Mouse (Mus musculus) liver, embryonic 16.5 days (tissue): ENCODE results near the gene Trim33. TPM values are rescaled to one million over a fixed set of nuclear protein-coding genes. Genes with fewer than 3 reads are reported as not detected.
A peak's percentile ranks its signal among the peaks of the same experiment; 100 is the strongest.

ENCODE experiments used
- ATAC-seq: fragments of 200-750 bp; cut with Nextera tagmentation; 2 replicates; pipeline ENCODE4 v1.8.0; 2017; ENCODE audit warnings: low read depth, mild to moderate bottlenecking, moderate number of reproducible peaks, moderate library complexity
- H3K27ac ChIP-seq: fragments of 300-500 bp; sonication (generic); 2 replicates; pipeline ENCODE4 v1.5.1; 2014; ENCODE audit warnings: mild to moderate bottlenecking, low read length
- H3K27me3 ChIP-seq: fragments of 300-500 bp; sonication (generic); 2 replicates; pipeline ENCODE4 v1.6.1; 2014; ENCODE audit warnings: low read depth, low read length, mixed read lengths; ENCODE audit not compliant: control insufficient read depth, insufficient read depth
- H3K36me3 ChIP-seq: fragments of 300-500 bp; sonication (generic); 2 replicates; pipeline ENCODE4 v1.6.1; 2014; ENCODE audit warnings: mild to moderate bottlenecking; ENCODE audit not compliant: control insufficient read depth, insufficient read depth
- H3K4me1 ChIP-seq: fragments of 300-500 bp; sonication (generic); 2 replicates; pipeline ENCODE4 v1.6.1; 2014; ENCODE audit warnings: low read depth, low read length, mixed read lengths; ENCODE audit not compliant: control insufficient read depth
- H3K4me2 ChIP-seq: fragments of 300-500 bp; sonication (generic); 2 replicates; pipeline ENCODE4 v1.6.1; 2014; ENCODE audit warnings: low read depth, low read length, mixed read lengths
- H3K4me3 ChIP-seq: fragments of 300-500 bp; sonication (generic); 2 replicates; pipeline ENCODE4 v1.5.1; 2014; ENCODE audit warnings: low read depth, mild to moderate bottlenecking, low read length
- H3K9ac ChIP-seq: fragments of 300-500 bp; sonication (generic); 2 replicates; pipeline ENCODE4 v1.6.1; 2014; ENCODE audit warnings: low read depth, low read length
- H3K9me3 ChIP-seq: fragments of 300-500 bp; sonication (generic); replicated peaks from 2 replicates; pipeline ENCODE4 v1.6.1; 2016; ENCODE audit warnings: low read length; ENCODE audit not compliant: control insufficient read depth
- WGBS: fragments of 180-500 bp; shearing (Covaris S2); extraction: QIAGEN DNeasy Blood & Tissue Kit; methylation state at CpG from one replicate; pipeline ENCODE4 v1.1.7; 2014; ENCODE audit not compliant: insufficient replicate concordance; 5-methylcytosine and 5-hydroxymethylcytosine counted together
- polyA plus RNA-seq: library from polyadenylated mRNA; unstranded; fragments of >200 nt; fragmentation: Nextera tagmentation; extraction: Ambion mirVana; gene quantifications from 2 replicates; pipeline ENCODE4 v1.2.1, GENCODE M21; 2015

Gene Trim33
- polyA plus RNA-seq, 1 experiment from 2014 or later: 5.1 TPM

- peaks cover 14% of the 10 kb centered on the region for H3K4me1 ChIP-seq
- H3K4me2 ChIP-seq: peak overlapping the region; percentile 68
- 17% methylated on average over 11 of the region's 11 CpGs for WGBS
- no peaks in the 10 kb centered on the region for H3K9me3 ChIP-seq
- peak overlapping the region; percentile 100 for H3K4me3 ChIP-seq
- ATAC-seq: no peak
- peak overlapping the region; percentile 99 for H3K9ac ChIP-seq
- no peaks in the 10 kb centered on the region; the same call in 1 of the 2 replicates for H3K36me3 ChIP-seq
- no peaks in the 10 kb centered on the region for H3K27me3 ChIP-seq
- peak overlapping the region; percentile 91 for H3K27ac ChIP-seq
Measured at GRCm38 (mm10) chr3:103278561-103279181, 422 bp upstream of the Trim33 start.

- Histone ChIP-seq H3K9me3 (no peaks in the 10 kb centered on the region), H3K4me3 (peak overlapping the region; percentile 100), H3K27ac (peak overlapping the region; percentile 91), H3K4me2 (peak overlapping the region; percentile 68), H3K4me1 (peaks cover 14% of the 10 kb centered on the region), H3K36me3 (no peaks in the 10 kb centered on the region; the same call in 1 of the 2 replicates), H3K27me3 (no peaks in the 10 kb centered on the region), H3K9ac (peak overlapping the region; percentile 99)
- ATAC-seq: peak; percentile 37
- WGBS: under 1% methylated on average over 33 of the region's 36 CpGs
Measured at GRCm38 (mm10) chr3:103280241-103280761, 1.2 kb downstream of the Trim33 start.

DNA sequence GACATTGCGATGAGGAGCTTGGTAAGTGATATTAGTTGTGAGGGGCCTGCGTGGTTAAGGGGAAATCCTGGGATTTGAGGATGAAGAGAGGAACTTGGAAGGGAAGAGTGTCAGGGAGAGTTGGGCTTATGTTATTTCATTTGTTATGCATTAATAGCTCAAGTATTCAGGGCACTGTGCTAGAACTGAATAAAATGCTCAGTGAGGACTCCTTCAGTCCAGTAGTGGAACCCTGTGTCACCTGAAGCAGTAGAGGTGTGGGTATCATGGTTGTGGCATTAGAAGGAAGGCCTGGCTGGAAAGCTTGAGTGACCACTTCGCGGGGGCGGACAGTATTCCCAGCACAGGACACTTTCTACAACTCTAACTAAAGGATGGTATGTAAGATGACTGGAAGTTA is 1.8 kb downstream of the Trim33 start:
- H3K9ac ChIP-seq: peak overlapping the region; percentile 99
- H3K4me2 ChIP-seq: peak overlapping the region; percentile 68
- no peak for ATAC-seq
- 33% methylated on average over 5 of the region's 5 CpGs for WGBS
- H3K4me1 ChIP-seq: peaks cover 14% of the 10 kb centered on the region
- no peaks in the 10 kb centered on the region for H3K27me3 ChIP-seq
- peak overlapping the region; percentile 91 for H3K27ac ChIP-seq
- no peaks in the 10 kb centered on the region; the same call in 1 of the 2 replicates for H3K36me3 ChIP-seq
- no peaks in the 10 kb centered on the region for H3K9me3 ChIP-seq
- peak overlapping the region; percentile 100 for H3K4me3 ChIP-seq

DNA sequence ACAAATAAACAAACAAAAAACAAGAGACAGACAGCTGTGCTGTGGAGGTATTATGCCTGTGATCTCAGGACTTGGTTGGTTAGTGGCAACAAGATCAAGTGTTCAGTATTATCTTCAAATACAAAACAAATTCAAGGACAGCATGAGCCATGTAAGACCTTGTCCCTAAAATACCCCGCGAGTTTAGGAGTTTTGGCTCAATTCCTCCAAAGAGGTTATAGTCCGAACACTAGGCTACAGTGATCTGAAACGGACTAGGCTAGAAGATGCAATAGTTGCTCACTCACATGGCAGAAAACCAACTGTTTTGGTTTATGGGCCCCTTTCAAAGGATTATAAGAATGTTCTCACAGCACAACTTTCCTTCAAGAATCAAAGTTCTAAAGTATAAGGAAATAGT is 9.7 kb downstream of the Trim33 start:
- 79% methylated on average over 4 of the region's 4 CpGs for WGBS
- H3K36me3 ChIP-seq: no peaks in the 10 kb centered on the region
- H3K4me2 ChIP-seq: no peak overlapping the region
- H3K4me3 ChIP-seq: no peak overlapping the region
- no peaks in the 10 kb centered on the region for H3K4me1 ChIP-seq
- no peak overlapping the region for H3K27ac ChIP-seq
- H3K9me3 ChIP-seq: no peaks in the 10 kb centered on the region
- no peaks in the 10 kb centered on the region for H3K27me3 ChIP-seq
- ATAC-seq: no peak
- no peak overlapping the region for H3K9ac ChIP-seq

DNA sequence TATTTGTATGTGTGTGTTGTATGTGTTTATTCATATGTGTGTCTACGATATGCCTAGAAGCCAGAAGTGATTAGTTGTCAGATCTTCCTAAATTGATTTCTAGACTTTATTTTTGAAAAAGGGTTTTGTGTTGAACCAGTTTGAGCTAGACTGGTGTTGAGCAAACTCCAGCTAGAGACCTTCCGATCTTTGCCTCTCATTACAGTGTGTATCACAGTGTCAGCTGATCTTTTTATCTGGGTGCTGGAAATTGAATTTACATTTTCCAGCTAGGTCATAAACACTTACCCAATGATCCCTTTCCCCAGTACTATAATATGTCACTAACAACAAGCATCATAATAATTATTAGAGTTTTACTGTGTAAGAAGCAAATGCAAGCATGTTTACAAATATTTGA is 12.0 kb downstream of the Trim33 start:
- Histone ChIP-seq H3K4me1 (no peaks in the 10 kb centered on the region), H3K4me2 (no peak overlapping the region), H3K36me3 (no peaks in the 10 kb centered on the region), H3K9ac (no peak overlapping the region), H3K27me3 (no peaks in the 10 kb centered on the region), H3K4me3 (no peak overlapping the region), H3K9me3 (no peaks in the 10 kb centered on the region), H3K27ac (no peak overlapping the region)
- 89% methylated on average over 2 of the region's 2 CpGs for WGBS
- ATAC-seq: 0 out of 2 replicates have a peak, but pooled peaks have one; percentile 21

GRCm38 (mm10) chr3:103305411-103305982 is 26.4 kb downstream of the Trim33 start:
- ATAC-seq: no peak
- H3K9ac ChIP-seq: no peak overlapping the region
- H3K9me3 ChIP-seq: no peaks in the 10 kb centered on the region
- no peaks in the 10 kb centered on the region; the same call in 1 of the 2 replicates for H3K4me1 ChIP-seq
- H3K4me3 ChIP-seq: no peak overlapping the region
- WGBS: 48% methylated on average over 6 of the region's 6 CpGs
- no peak overlapping the region for H3K4me2 ChIP-seq
- no peaks in the 10 kb centered on the region for H3K27me3 ChIP-seq
- no peak overlapping the region for H3K27ac ChIP-seq
- no peaks in the 10 kb centered on the region for H3K36me3 ChIP-seq

DNA sequence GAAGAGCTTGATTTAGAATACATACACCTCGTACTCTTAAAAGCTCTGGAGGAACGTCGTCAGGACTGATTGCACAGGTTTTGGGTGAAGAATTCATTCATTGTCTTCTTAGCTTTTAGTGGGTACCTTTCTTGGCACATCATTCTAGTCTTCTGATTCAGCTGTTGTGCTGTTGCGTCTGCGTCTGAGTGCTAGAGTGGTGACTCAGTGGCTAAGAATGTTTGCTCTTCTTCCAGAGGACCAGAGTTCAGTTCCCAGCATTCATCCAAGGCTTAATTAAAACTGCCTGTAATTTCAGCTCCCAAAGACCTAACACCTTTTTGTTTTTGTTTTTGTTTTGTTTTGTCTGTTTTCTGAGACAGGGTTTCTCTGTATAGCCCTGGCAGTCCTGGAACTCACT is 30.2 kb downstream of the Trim33 start:
- ATAC-seq: no peak
- 74% methylated on average over 5 of the region's 5 CpGs for WGBS
- Histone ChIP-seq H3K36me3 (no peaks in the 10 kb centered on the region), H3K27ac (no peak overlapping the region), H3K9ac (no peak overlapping the region), H3K4me2 (no peak overlapping the region), H3K4me1 (no peaks in the 10 kb centered on the region; the same call in 1 of the 2 replicates), H3K9me3 (no peaks in the 10 kb centered on the region), H3K27me3 (no peaks in the 10 kb centered on the region), H3K4me3 (no peak overlapping the region)

DNA sequence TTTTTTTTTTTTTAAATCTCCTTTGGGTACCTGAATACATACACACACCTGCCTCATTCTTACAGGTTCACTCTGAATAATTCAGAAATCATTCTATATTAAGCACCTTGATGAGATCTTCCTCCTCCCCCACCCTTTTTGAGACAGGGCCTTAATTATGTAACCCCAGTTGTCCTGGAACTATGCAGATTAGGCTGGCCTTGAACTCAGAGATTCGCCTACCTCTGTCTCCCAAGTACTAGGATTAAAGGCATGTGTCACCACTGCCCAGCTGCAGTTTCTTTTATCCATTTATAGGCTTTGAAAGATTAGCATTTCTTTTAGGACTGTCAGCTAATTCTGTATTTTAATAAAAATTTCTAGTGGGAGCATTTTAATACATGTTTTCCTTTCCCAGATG is 30.7 kb downstream of the Trim33 start:
- no peak overlapping the region for H3K27ac ChIP-seq
- no peak overlapping the region for H3K4me2 ChIP-seq
- 65% methylated on average over 1 of the region's 1 CpGs for WGBS
- no peaks in the 10 kb centered on the region for H3K27me3 ChIP-seq
- no peaks in the 10 kb centered on the region; the same call in 1 of the 2 replicates for H3K4me1 ChIP-seq
- no peak overlapping the region for H3K4me3 ChIP-seq
- no peaks in the 10 kb centered on the region for H3K9me3 ChIP-seq
- no peaks in the 10 kb centered on the region for H3K36me3 ChIP-seq
- ATAC-seq: no peak
- H3K9ac ChIP-seq: no peak overlapping the region

DNA sequence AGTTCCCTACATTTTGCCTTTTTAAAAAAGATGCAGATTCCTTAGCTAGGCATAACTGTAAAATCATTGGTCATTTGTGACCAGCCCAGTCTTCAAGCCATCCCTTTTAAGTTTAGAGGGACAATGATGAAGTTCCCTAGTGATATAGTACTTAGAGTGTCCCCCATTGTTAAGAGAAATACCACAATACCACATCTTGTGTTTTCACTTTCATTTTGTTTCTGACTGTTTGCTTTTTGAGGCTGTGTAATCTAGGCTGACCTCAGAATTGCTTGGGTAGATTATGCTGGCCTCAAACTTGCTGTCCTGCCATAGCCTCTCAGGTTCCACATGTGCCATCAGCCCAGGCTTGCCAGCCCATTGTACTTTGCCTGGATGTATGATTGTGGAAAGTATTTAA is 35.2 kb downstream of the Trim33 start:
- H3K4me3 ChIP-seq: no peak overlapping the region
- H3K4me1 ChIP-seq: no peaks in the 10 kb centered on the region
- H3K27ac ChIP-seq: no peak overlapping the region
- H3K9me3 ChIP-seq: no peaks in the 10 kb centered on the region
- no peaks in the 10 kb centered on the region for H3K27me3 ChIP-seq
- H3K9ac ChIP-seq: no peak overlapping the region
- ATAC-seq: no peak
- H3K4me2 ChIP-seq: no peak overlapping the region
- no peaks in the 10 kb centered on the region for H3K36me3 ChIP-seq
